Mouse (Mus musculus) layer of hippocampus, adult 18-20 months (tissue): ENCODE measurements at regions not wholly inside any gene's neighbourhood (a gene's known extent, or its start where the extent isn't known, plus 50 kb on each side); places are given as distances from the start of the nearest gene placed in this dataset.
A peak's percentile ranks its signal among the peaks of the same experiment; 100 is the strongest.

ENCODE experiments used
- DNase-seq, 2 experiments: peaks; one replicate each; pipeline ENCODE4 v3.0.0; 2022; ENCODE audit warnings: low spot score in 2 of 2

DNA sequence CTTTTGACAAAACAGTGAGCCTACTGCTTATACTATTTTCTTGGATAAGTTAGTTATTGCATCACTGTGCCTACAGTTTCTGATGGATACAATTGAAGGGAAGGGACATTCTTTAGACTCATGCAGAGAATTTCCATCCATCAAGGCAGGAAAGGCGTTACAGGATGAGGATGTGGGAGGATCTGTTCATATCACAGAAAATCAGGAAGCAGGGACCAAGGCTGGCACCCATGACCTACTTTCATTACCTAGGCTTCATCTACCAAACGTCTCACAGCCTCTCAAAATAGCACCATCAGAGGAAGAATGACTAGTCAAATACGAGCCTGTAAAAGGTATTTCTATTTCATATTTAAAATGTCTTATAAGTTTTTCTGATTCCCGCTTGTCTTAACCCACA lies 56.4 kb downstream of the Fam181b start:
- DNase-seq = no peak

DNA sequence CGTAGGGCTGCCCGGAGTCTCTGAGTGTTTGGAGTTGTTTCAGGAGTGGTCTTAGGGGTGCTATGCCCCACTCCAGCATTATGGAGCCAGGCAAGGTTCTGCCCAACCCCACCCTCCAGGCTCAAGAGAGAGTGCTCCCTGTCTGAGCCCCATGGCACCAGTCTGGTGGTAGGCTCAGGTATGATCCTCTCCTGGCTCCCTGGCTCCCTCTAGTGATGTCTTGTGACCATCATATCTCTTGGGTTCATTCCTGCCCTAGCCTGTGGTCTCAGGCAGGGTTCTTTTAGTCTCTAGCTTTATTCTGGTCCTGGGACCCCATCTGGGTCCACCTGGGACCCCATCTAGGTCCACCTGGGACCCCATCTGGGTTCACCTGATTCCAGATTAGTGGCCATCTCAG lies 67.7 kb downstream of the Fam181b start:
- no peak for DNase-seq

DNA sequence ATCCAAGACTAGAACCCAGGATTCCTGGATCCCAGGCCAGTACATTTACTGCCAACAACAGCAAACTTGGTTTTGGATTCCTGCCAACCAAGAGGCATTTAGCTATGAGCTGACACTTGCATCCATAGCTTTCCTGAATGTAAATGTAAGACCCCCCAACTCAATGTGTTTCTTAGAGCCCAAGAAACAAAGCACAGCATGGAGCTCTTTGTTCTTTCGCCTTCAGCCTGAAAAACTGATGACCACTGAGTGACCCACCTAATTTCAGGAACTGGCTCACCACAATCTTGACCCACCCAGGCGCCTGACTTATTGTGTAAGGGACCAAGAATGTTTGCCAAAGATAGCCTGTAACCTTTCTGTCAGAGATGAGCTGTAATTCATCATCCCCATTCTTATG lies 71.7 kb downstream of the Fam181b start:
- DNase-seq = no peak

DNA sequence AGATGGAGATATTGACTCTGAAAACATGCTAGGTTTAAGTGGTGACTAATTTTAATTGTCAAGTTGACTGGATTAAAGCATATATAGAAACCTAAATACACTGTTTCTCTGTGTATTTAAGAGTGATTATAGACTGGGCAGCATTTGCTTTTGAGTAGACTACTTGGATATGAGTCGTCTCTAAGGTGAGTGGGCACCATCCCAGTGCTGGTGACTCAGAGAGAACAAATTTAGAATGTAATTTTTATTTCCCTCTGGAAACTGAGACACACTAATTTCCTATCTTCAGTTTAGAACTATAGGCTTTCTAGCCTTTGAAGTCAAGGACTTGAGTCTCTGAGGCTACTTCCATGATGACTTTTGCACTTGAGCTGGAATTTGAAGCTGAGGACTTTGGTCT lies 117.4 kb downstream of the Fam181b start:
- peak in 1 of 2 experiments; percentile 19 for DNase-seq
